Mouse (Mus musculus) liver, embryonic 16.5 days (tissue): Measurements from ENCODE around the gene BC030867. TPM values are rescaled to one million over a fixed set of nuclear protein-coding genes. Genes with fewer than 3 reads are reported as not detected.

Experiments
- ATAC-seq: fragments of 200-750 bp; cut with Nextera tagmentation; 2 replicates; pipeline ENCODE4 v1.8.0; 2017; ENCODE audit warnings: low read depth, mild to moderate bottlenecking, moderate number of reproducible peaks, moderate library complexity
- H3K27ac ChIP-seq: fragments of 300-500 bp; sonication (generic); 2 replicates; pipeline ENCODE4 v1.5.1; 2014; ENCODE audit warnings: mild to moderate bottlenecking, low read length
- H3K27me3 ChIP-seq: fragments of 300-500 bp; sonication (generic); 2 replicates; pipeline ENCODE4 v1.6.1; 2014; ENCODE audit warnings: low read depth, low read length, mixed read lengths; ENCODE audit not compliant: control insufficient read depth, insufficient read depth
- H3K36me3 ChIP-seq: fragments of 300-500 bp; sonication (generic); 2 replicates; pipeline ENCODE4 v1.6.1; 2014; ENCODE audit warnings: mild to moderate bottlenecking; ENCODE audit not compliant: control insufficient read depth, insufficient read depth
- H3K4me1 ChIP-seq: fragments of 300-500 bp; sonication (generic); 2 replicates; pipeline ENCODE4 v1.6.1; 2014; ENCODE audit warnings: low read depth, low read length, mixed read lengths; ENCODE audit not compliant: control insufficient read depth
- H3K4me2 ChIP-seq: fragments of 300-500 bp; sonication (generic); 2 replicates; pipeline ENCODE4 v1.6.1; 2014; ENCODE audit warnings: low read depth, low read length, mixed read lengths
- H3K4me3 ChIP-seq: fragments of 300-500 bp; sonication (generic); 2 replicates; pipeline ENCODE4 v1.5.1; 2014; ENCODE audit warnings: low read depth, mild to moderate bottlenecking, low read length
- H3K9ac ChIP-seq: fragments of 300-500 bp; sonication (generic); 2 replicates; pipeline ENCODE4 v1.6.1; 2014; ENCODE audit warnings: low read depth, low read length
- H3K9me3 ChIP-seq: fragments of 300-500 bp; sonication (generic); replicated peaks from 2 replicates; pipeline ENCODE4 v1.6.1; 2016; ENCODE audit warnings: low read length; ENCODE audit not compliant: control insufficient read depth
- WGBS: fragments of 180-500 bp; shearing (Covaris S2); extraction: QIAGEN DNeasy Blood & Tissue Kit; methylation state at CpG from one replicate; pipeline ENCODE4 v1.1.7; 2014; ENCODE audit not compliant: insufficient replicate concordance; 5-methylcytosine and 5-hydroxymethylcytosine counted together
- polyA plus RNA-seq: library from polyadenylated mRNA; unstranded; fragments of >200 nt; fragmentation: Nextera tagmentation; extraction: Ambion mirVana; gene quantifications from 2 replicates; pipeline ENCODE4 v1.2.1, GENCODE M21; 2015

BC030867 gene
- polyA plus RNA-seq, 1 experiment from 2014 or later: 13.8 TPM

GRCm38 (mm10) chr11:102290141-102290540 is 41.5 kb downstream of the BC030867 start:
- Histone ChIP-seq H3K4me3 (no peak overlapping the region), H3K27ac (no peak overlapping the region), H3K27me3 (no peaks in the 10 kb centered on the region), H3K9me3 (no peaks in the 10 kb centered on the region), H3K36me3 (peaks cover 45% of the 10 kb centered on the region), H3K4me2 (no peak overlapping the region), H3K4me1 (peaks cover 38% of the 10 kb centered on the region), H3K9ac (no peak overlapping the region)
- ATAC-seq: no peak
- 78% methylated on average over 4 of the region's 4 CpGs for WGBS

GRCm38 (mm10) chr11:102291051-102291535 is 42.4 kb downstream of the BC030867 start:
- peaks cover 45% of the 10 kb centered on the region for H3K36me3 ChIP-seq
- 88% methylated on average over 11 of the region's 11 CpGs for WGBS
- H3K27me3 ChIP-seq: no peaks in the 10 kb centered on the region
- no peaks in the 10 kb centered on the region for H3K9me3 ChIP-seq
- H3K4me1 ChIP-seq: peaks cover 41% of the 10 kb centered on the region
- H3K4me3 ChIP-seq: no peak overlapping the region
- H3K27ac ChIP-seq: no peak overlapping the region
- H3K4me2 ChIP-seq: no peak overlapping the region
- ATAC-seq: no peak
- H3K9ac ChIP-seq: no peak overlapping the region

- no peak overlapping the region for H3K4me3 ChIP-seq
- no peak overlapping the region; the same call in 1 of the 2 replicates for H3K9ac ChIP-seq
- no peaks in the 10 kb centered on the region for H3K27me3 ChIP-seq
- H3K27ac ChIP-seq: no peak overlapping the region
- peaks cover 33% of the 10 kb centered on the region for H3K36me3 ChIP-seq
- no peaks in the 10 kb centered on the region for H3K9me3 ChIP-seq
- WGBS: 91% methylated on average over 13 of the region's 13 CpGs
- H3K4me2 ChIP-seq: no peak overlapping the region
- no peak for ATAC-seq
- H3K4me1 ChIP-seq: peaks cover 31% of the 10 kb centered on the region
Observed at GRCm38 (mm10) chr11:102293971-102294370, 45.3 kb downstream of the BC030867 start.

GRCm38 (mm10) chr11:102294416-102294815 is 45.7 kb downstream of the BC030867 start:
- no peak overlapping the region for H3K4me3 ChIP-seq
- no peak overlapping the region for H3K27ac ChIP-seq
- peaks cover 30% of the 10 kb centered on the region for H3K4me1 ChIP-seq
- 85% methylated on average over 5 of the region's 5 CpGs for WGBS
- ATAC-seq: no peak
- no peak overlapping the region; the same call in 1 of the 2 replicates for H3K9ac ChIP-seq
- H3K36me3 ChIP-seq: peaks cover 33% of the 10 kb centered on the region
- no peaks in the 10 kb centered on the region for H3K27me3 ChIP-seq
- H3K4me2 ChIP-seq: no peak overlapping the region
- no peaks in the 10 kb centered on the region for H3K9me3 ChIP-seq

- no peak for ATAC-seq
- 77% methylated on average over 12 of the region's 12 CpGs for WGBS
- Histone ChIP-seq H3K9ac (peak overlapping the region; percentile 87), H3K4me1 (peaks cover 30% of the 10 kb centered on the region), H3K9me3 (0 out of 2 replicates have a peak, but pooled peaks cover 2% of the 10 kb centered on the region), H3K4me3 (peak overlapping the region; percentile 82), H3K36me3 (peaks cover 33% of the 10 kb centered on the region), H3K27me3 (no peaks in the 10 kb centered on the region), H3K27ac (peak overlapping the region; percentile 97), H3K4me2 (peak overlapping the region; percentile 98)
Observed at GRCm38 (mm10) chr11:102294887-102295597, 46.4 kb downstream of the BC030867 start.

GRCm38 (mm10) chr11:102295598-102296471 is 47.2 kb downstream of the BC030867 start:
- Histone ChIP-seq H3K27me3 (no peaks in the 10 kb centered on the region), H3K27ac (peak overlapping the region; percentile 97), H3K4me2 (peak overlapping the region; percentile 98), H3K9me3 (0 out of 2 replicates have a peak, but pooled peaks cover 3% of the 10 kb centered on the region), H3K4me1 (peaks cover 30% of the 10 kb centered on the region), H3K9ac (peak overlapping the region; percentile 87), H3K36me3 (peaks cover 31% of the 10 kb centered on the region), H3K4me3 (peak overlapping the region; percentile 82)
- WGBS: under 1% methylated on average over 42 of the region's 73 CpGs
- ATAC-seq: peak; percentile 1; the same call in 1 of the 2 replicates

GRCm38 (mm10) chr11:102296491-102297472 is 48.1 kb downstream of the BC030867 start, which contains the start of gene Atxn7l3:
Gene Atxn7l3, minus strand, starts transcription at chr11:102296631.
- WGBS: under 1% methylated on average over 65 of the region's 125 CpGs
- Histone ChIP-seq H3K9ac (peak within 1 kb of the TSS; percentile 87), H3K4me1 (peaks cover 30% of the 10 kb centered on the region), H3K36me3 (peaks cover 23% of the 10 kb centered on the region), H3K4me3 (peak within 1 kb of the TSS; percentile 82), H3K27ac (peak within 1 kb of the TSS; percentile 97), H3K9me3 (0 out of 2 replicates have a peak, but pooled peaks cover 3% of the 10 kb centered on the region), H3K4me2 (peak within 1 kb of the TSS; percentile 98), H3K27me3 (no peaks in the 10 kb centered on the region)
- peak; percentile 93 for ATAC-seq
